Mouse (Mus musculus) ES-E14 (cell line): ENCODE measurements around the gene Isl1.

Source experiments
- CHD2 ChIP-seq: IDR thresholded peaks from 2 replicates; pipeline ENCODE4 v1.6.1; 2014; ENCODE audit warnings: mild to moderate bottlenecking, low read depth, low read length, inconsistent platforms
- HCFC1 ChIP-seq: IDR thresholded peaks from 2 replicates; pipeline ENCODE4 v1.6.1; 2012; ENCODE audit warnings: low read length, inconsistent platforms, borderline replicate concordance; ENCODE audit not compliant: insufficient read depth
- ZC3H11A ChIP-seq: IDR thresholded peaks from 2 replicates; pipeline ENCODE4 v1.6.1; 2012; ENCODE audit warnings: low read depth, mild to moderate bottlenecking, inconsistent platforms, low read length, borderline replicate concordance
- ZNF384 ChIP-seq: IDR thresholded peaks from 2 replicates; pipeline ENCODE4 v1.6.1; 2012; ENCODE audit warnings: low read depth, low read length, inconsistent platforms

- TF ChIP-seq ZNF384 (no peak), CHD2 (no peak), ZC3H11A (no peak), HCFC1 (no peak)
These were observed 15.4 kb downstream of the Isl1 start for GRCm38 (mm10) chr13:116294151-116294461.
